8 mouse cellular contexts compared by ENCODE assay signal in the genomic region with DNA sequence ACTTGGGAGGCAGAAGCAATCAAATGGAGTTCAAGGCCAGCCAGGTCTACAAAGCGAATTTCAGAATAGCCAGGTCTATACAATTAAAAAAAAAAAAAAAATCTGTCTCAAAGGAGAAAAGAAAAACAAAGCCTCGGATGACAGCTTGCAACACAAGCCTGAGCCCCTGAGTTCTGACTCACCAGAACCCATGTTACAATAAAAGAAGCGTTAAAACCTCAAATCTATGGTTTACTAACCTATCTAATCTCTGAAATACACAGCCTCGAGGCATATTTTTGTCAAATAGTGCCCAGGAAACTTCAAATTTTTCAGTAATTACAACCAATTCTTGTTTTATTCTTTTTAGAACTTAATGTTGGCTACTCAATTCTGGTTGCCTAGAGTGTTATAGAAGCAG. TPM values are rescaled to one million over a fixed set of nuclear protein-coding genes. Genes with fewer than 3 reads are reported as not detected.
A peak's percentile ranks its signal among the peaks of the same experiment; 100 is the strongest.
DNase-seq lines count a peak whose midpoint lies in the region; ATAC-seq and TF ChIP-seq lines count a peak whose summit lies in the region.

No protein-coding gene starts in this region.

- no peaks in the 10 kb centered on the region for H3K36me3 ChIP-seq in liver, embryonic 11.5 days (ENCODE audit: control insufficient read depth, insufficient read depth, low read length)
- no peaks in the 10 kb centered on the region for H3K36me3 ChIP-seq in limb, embryonic 12.5 days
- H3K36me3 ChIP-seq in neural tube, embryonic 13.5 days, result no peaks in the 10 kb centered on the region

- H3K4me2 ChIP-seq in liver, embryonic 11.5 days, result peak overlapping the region; percentile 91
- H3K4me2 ChIP-seq in limb, embryonic 12.5 days, result peak overlapping the region; percentile 78
- H3K4me2 ChIP-seq in neural tube, embryonic 13.5 days, result peak overlapping the region; percentile 79

- peak overlapping the region; percentile 99 for H3K4me3 ChIP-seq in gastrocnemius, adult 2 months
- H3K4me3 ChIP-seq in liver, embryonic 11.5 days (ENCODE audit: low read depth, low read length), result no peak overlapping the region
- H3K4me3 ChIP-seq in limb, embryonic 12.5 days (replicated peaks), result no peak overlapping the region
- H3K4me3 ChIP-seq in neural tube, embryonic 13.5 days, result peak overlapping the region; percentile 99; the same call in 1 of the 2 replicates

- ATAC-seq in liver, embryonic 11.5 days (replicated peaks; ENCODE audit: low FRiP score), result no peak
- ATAC-seq in limb, embryonic 12.5 days (ENCODE audit: insufficient number of reproducible peaks, insufficient read depth, low FRiP score, low TSS enrichment, low read depth), result no peak
- ATAC-seq in neural tube, embryonic 13.5 days (ENCODE audit: low read depth), result no peak

- intact Hi-C loops in gastrocnemius, adult 2 months (cut with DNase I), result loop anchor here (10.0 kb wide), 1 partner anchor 110 kb away; no protein-coding TSS in a partner anchor
- intact Hi-C loops in left cerebral cortex, postnatal 10 days (cut with DNase I), result no loop called here

- no peak for DNase-seq in gastrocnemius, adult 2 months
- no peak for DNase-seq in gastrocnemius, adult 18-20 months (ENCODE audit: low spot score)
- no peak for DNase-seq in liver, embryonic 11.5 days (ENCODE audit: low spot score)
- DNase-seq in liver, result no peak
- DNase-seq in retina, postnatal 1 day, result no peak
- no peak for DNase-seq in left cerebral cortex, postnatal 10 days (ENCODE audit: extremely low spot score in 1 of 2, low spot score in 2 of 2)

- H3K27ac ChIP-seq in gastrocnemius, adult 2 months, result peak overlapping the region; percentile 98
- H3K27ac ChIP-seq in liver, embryonic 11.5 days (ENCODE audit: low read depth, low read length), result no peak overlapping the region
- H3K27ac ChIP-seq in limb, embryonic 12.5 days, result no peak overlapping the region
- no peak overlapping the region for H3K27ac ChIP-seq in neural tube, embryonic 13.5 days (replicated peaks)

- WGBS in liver, embryonic 11.5 days, result 52% methylated on average over 4 of the region's 4 CpGs
- WGBS in limb, embryonic 12.5 days, result 65% methylated on average over 4 of the region's 4 CpGs
- WGBS in neural tube, embryonic 13.5 days, result 59% methylated on average over 4 of the region's 4 CpGs

- H3K9ac ChIP-seq in liver, embryonic 11.5 days (ENCODE audit: low read depth, low read length), result no peak overlapping the region; the same call in 1 of the 2 replicates
- no peak overlapping the region for H3K9ac ChIP-seq in limb, embryonic 12.5 days (replicated peaks)
- H3K9ac ChIP-seq in neural tube, embryonic 13.5 days, result peak overlapping the region; percentile 31; the same call in 1 of the 2 replicates

- H3K4me1 ChIP-seq in liver, embryonic 11.5 days (replicated peaks; ENCODE audit: control insufficient read depth, insufficient read depth, low read length), result peaks cover 14% of the 10 kb centered on the region
- peaks cover 6% of the 10 kb centered on the region; the same call in 1 of the 2 replicates for H3K4me1 ChIP-seq in limb, embryonic 12.5 days (replicated peaks)
- H3K4me1 ChIP-seq in neural tube, embryonic 13.5 days (replicated peaks), result peaks cover 24% of the 10 kb centered on the region

- no peaks in the 10 kb centered on the region for H3K9me3 ChIP-seq in liver, embryonic 11.5 days (ENCODE audit: control insufficient read depth, low read length)
- no peaks in the 10 kb centered on the region for H3K9me3 ChIP-seq in limb, embryonic 12.5 days
- no peaks in the 10 kb centered on the region for H3K9me3 ChIP-seq in neural tube, embryonic 13.5 days

- no peak for TF ChIP-seq CTCF in gastrocnemius, adult 2 months (IDR thresholded peaks at IDR 0.05)

- H3K27me3 ChIP-seq in liver, embryonic 11.5 days (replicated peaks; ENCODE audit: control insufficient read depth, insufficient read depth, low read length), result 0 out of 2 replicates have a peak, but pooled peaks cover 2% of the 10 kb centered on the region
- no peaks in the 10 kb centered on the region for H3K27me3 ChIP-seq in limb, embryonic 12.5 days
- H3K27me3 ChIP-seq in neural tube, embryonic 13.5 days, result no peaks in the 10 kb centered on the region

RNA-seq across cellular contexts. Expression of gene Kdm7a, which starts 2.1 kb away (rescaled TPM):
- 10 to 100 TPM; 23.6 to 28.2 TPM for total RNA-seq in gastrocnemius, adult 2 months (2021)
- 10 to 100 TPM; 25.3 to 26.2 TPM for total RNA-seq in gastrocnemius, adult 18-20 months (2021)
- polyA plus RNA-seq in liver, embryonic 11.5 days (2014; fragmentation: Nextera tagmentation; extraction: Ambion mirVana), result 7.3 and 8.5 TPM in 2 replicates
- polyA plus RNA-seq in limb, embryonic 12.5 days (2016; fragmentation: Nextera tagmentation; extraction: Ambion mirVana), result 11.3 and 11.6 TPM in 2 replicates
- polyA plus RNA-seq in neural tube, embryonic 13.5 days (2015; fragmentation: Nextera tagmentation; extraction: Ambion mirVana), result 9.7 and 11.1 TPM in 2 replicates
- total RNA-seq in left cerebral cortex, postnatal 10 days (2021), result 10 to 100 TPM; 13.9 to 14.3 TPM

Comparison
In these comparisons a context has a peak if more than half of its experiments do, and no peak if none do; other contexts are left out.
1. H3K4me3 ChIP-seq: peak in gastrocnemius, adult 2 months (single experiment) and neural tube, embryonic 13.5 days (single experiment); none in liver, embryonic 11.5 days (single experiment) and limb, embryonic 12.5 days (single experiment).
2. Peak in every context shown above with its lines, with median percentiles within 50 percentile points of each other: H3K4me2 ChIP-seq.